Mouse (Mus musculus): Measurements from ENCODE around the gene Hist1h3a.
A peak's percentile ranks its signal among the peaks of the same experiment; 100 is the strongest.
"Not testable (repeated sequence)": the region's sequence is repeated elsewhere in the genome, so short reads cannot be mapped to it uniquely, and the experiment has no call there.

Gene Hist1h3a

GRCm38 (mm10) chr13:23761871-23762821 lies at the start of gene Hist1h3a:
Gene Hist1h3a (minus strand): TSS chr13:23762386.
- peak; percentile 39 to 50 for DNase-seq (ENCODE audit: low spot score in 2 of 2)

- no peak for DNase-seq (ENCODE audit: low spot score in 2 of 2)
Measured at GRCm38 (mm10) chr13:23806422-23807052, 44.4 kb upstream of the Hist1h3a start, which contains the start of gene Slc17a2. Gene Slc17a2 (plus strand): TSS chr13:23806993.

DNA sequence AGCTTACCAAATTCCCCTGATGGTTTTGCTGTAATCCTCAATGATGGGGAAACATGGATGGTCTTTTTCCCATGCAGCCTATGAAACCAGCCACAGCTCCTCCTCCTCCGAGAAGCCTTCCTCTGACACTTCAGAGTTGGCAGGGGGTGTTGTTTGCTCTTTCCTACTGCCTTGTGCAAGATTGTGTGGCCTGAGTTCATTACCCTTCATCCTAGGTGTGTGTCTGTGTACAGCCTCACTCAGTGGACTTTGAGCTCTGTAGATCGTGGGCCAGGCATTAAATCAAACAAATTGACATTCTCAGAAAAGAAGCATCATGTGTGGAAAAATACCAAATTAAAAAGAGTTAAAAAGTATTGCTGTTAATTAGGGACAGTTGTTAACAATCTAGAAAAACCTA lies 42.3 kb upstream of the Hist1h3a start:
- DNase-seq (ENCODE audit: low spot score in 2 of 2): no peak

DNA sequence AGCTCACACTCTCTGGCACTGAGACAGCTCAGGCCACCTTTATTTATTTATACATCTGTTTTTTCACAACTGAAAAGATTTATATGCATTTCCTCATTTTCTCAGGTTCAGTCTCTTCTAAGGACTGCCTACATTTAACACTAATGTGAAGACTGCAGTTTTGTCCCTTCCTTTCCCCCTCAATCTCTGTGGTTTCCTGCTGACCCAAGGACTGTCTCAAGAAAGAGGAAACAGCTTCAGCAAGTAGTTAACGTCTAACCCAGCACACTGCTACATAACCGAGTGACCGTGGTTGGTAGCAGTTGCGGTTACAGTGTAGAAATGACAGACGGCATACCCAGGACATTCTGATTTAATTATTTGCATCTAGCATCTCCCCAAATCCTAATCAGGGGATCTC lies 37.2 kb upstream of the Hist1h3a start:
- DNase-seq (ENCODE audit: low spot score in 2 of 2): no peak

- peak in 1 of 2 experiments; percentile 7 for DNase-seq (ENCODE audit: low spot score in 2 of 2)
Measured at GRCm38 (mm10) chr13:23792520-23792919, 30.3 kb upstream of the Hist1h3a start.

DNA sequence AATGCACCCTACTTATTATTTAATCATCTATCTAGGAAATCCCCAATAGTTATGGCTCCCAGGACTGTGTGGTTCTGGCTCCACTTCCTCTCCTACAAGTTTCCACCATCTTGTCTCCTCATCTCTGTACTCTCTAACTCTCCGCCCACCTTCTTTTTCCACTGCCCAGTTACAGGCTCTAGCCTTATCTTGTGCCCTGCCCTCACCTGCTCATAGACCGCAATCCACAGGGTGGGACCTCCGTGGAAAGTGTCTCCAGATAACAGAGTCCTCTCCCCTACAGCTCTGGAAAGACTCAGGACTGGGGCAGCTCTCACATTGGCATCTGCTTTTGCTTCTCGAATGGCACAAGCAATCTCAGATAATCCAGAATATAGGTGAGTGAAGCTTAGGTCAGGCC lies 16.8 kb upstream of the Hist1h3a start:
- no peak for DNase-seq (ENCODE audit: low spot score in 2 of 2)

- DNase-seq (ENCODE audit: low spot score in 2 of 2): no peak
Measured at GRCm38 (mm10) chr13:23778339-23778738, 16.2 kb upstream of the Hist1h3a start.

- peak; percentile 23 to 39 for DNase-seq (ENCODE audit: low spot score in 2 of 2)
Measured at GRCm38 (mm10) chr13:23772561-23773313, 10.6 kb upstream of the Hist1h3a start.

GRCm38 (mm10) chr13:23769613-23770012 lies 7.4 kb upstream of the Hist1h3a start, which contains the start of gene Trim38:
Gene Trim38 (plus strand): TSS chr13:23769913.
- DNase-seq (ENCODE audit: low spot score in 2 of 2): not testable (repeated sequence)

- DNase-seq (ENCODE audit: low spot score in 2 of 2): no peak
Measured at GRCm38 (mm10) chr13:23768834-23769397, 6.7 kb upstream of the Hist1h3a start.

- DNase-seq (ENCODE audit: low spot score in 2 of 2): no peak
Measured at GRCm38 (mm10) chr13:23766772-23767171, 4.6 kb upstream of the Hist1h3a start.

GRCm38 (mm10) chr13:23765172-23765513 lies 3.0 kb upstream of the Hist1h3a start:
- DNase-seq (ENCODE audit: low spot score in 2 of 2): no peak

DNA sequence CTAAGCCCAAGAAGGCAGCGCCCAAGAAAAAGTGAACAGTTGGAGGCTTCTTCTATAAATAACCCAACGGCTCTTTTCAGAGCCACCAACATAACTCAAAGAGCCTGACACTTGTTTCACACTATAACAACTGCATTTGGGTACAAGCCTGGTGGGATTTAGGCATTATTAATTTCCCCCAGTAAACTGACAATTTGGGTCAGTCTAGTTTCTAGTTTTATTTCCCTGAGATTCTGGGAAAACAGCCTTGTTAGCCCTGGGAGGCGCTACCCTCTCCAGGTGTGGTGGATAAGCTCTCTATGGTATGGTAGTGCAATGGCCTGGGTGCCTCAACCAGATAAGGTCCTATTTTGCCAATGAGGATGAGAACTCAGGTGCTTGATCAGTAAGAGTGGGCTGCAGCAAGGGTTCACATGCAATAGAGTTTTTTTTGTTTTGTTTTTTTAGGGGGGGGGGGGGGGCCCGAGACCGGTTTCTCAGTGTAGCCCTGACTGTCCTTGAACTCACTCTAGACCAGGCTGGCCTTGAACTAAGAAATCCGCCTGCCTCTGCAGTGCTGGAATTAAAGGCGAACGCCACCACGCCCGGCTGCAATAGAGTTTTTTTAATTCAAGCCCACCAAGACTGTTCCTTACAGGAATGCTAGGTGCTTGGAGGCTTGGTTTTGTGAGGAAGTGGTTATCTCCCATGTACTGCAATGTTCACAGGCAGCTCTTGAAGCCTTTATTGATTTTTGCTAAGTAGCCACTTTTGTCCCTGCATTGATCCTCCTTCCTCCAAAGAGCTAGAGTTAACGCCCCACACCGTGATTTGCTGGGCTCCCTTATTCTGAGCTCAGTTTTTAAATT lies 2.4 kb upstream of the Hist1h3a start:
- DNase-seq (ENCODE audit: low spot score in 2 of 2): no peak

DNA sequence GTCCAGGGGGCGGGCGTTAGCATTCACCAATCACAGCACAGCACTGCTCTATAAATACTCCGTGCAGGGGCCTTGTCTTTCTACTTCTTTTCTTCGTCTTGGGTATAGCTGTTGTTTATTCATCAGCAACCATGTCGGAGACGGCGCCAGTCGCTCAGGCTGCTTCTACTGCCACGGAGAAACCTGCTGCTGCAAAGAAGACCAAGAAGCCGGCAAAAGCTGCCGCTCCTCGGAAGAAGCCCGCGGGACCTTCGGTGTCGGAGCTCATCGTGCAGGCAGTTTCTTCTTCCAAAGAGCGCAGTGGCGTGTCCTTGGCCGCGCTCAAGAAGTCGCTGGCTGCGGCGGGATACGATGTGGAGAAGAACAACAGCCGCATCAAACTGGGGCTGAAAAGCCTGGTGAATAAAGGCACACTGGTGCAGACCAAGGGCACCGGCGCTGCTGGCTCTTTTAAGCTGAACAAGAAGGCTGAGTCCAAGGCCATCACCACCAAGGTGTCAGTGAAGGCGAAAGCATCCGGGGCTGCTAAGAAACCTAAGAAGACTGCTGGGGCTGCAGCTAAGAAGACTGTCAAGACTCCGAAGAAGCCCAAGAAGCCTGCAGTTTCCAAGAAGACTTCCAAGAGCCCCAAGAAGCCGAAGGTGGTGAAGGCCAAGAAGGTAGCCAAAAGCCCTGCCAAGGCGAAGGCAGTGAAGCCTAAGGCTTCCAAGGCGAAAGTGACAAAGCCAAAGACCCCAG lies 1.6 kb upstream of the Hist1h3a start, which contains the start of gene Hist1h1a:
Hist1h1a (plus strand) TSS at position 81 of the 738 bp plus-strand sequence.
- peak; percentile 77 for DNase-seq (ENCODE audit: low spot score in 2 of 2)

DNA sequence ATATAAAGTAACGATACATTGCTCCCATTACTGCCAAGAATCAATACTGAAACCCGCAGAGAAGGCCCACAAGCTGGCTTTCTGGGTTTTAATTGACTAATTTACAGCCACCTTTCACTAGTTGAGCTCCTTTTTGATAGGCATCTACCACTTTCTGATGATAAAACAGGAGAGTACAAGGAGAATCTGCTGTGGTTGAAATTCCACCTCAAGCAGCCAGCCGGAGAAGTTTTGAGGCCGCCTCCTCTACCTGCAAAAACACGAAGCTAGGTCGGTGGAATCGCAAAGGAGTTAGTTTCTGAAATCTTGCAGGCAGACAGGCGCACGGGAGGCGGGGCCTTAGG lies 1.0 kb upstream of the Hist1h3a start:
- DNase-seq (ENCODE audit: low spot score in 2 of 2): no peak

DNA sequence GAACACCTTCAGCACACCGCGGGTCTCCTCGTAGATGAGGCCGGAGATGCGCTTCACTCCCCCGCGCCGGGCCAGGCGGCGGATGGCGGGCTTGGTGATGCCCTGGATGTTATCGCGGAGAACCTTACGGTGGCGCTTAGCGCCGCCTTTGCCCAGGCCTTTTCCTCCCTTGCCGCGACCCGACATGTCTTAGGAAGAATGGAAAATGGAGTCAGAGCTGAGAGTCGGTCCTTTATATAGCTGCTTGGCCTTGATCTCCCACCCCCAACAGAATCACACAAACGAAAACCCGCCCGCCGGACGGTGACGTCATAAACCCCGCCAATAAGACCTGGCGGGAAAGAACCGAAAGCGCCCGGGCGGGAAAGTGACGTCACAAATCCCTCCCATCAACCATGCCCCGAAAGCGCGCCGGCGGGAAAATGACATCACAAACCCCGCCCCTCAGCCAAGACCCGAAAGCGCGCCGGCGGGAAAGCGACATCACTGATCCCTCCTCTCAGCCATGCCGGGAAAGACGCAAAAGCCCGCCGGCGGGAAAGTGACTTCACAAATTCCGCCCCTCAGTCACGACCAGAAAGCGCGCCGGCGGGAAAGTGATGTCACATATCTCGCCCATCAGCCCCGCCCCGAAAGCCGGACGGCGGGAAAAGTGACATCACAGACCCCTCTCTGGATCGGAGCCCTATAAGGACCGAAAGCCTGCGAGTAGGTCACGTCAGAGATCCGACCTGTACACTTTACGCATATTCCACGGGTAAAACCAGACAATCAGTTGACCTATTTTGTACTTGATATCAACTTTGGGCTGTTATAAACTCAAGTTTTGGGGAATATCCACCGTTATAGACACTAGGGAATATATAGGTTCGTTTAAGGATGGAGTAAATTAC lies 968 bp downstream of the Hist1h3a start, which contains the start of gene Hist1h4a:
Hist1h4a (minus strand) TSS at position 259 of the 893 bp plus-strand sequence.
- peak; percentile 98 for DNase-seq (ENCODE audit: low spot score in 2 of 2)

GRCm38 (mm10) chr13:23760240-23760971 lies 1.8 kb downstream of the Hist1h3a start:
- no peak for DNase-seq (ENCODE audit: low spot score in 2 of 2)

DNA sequence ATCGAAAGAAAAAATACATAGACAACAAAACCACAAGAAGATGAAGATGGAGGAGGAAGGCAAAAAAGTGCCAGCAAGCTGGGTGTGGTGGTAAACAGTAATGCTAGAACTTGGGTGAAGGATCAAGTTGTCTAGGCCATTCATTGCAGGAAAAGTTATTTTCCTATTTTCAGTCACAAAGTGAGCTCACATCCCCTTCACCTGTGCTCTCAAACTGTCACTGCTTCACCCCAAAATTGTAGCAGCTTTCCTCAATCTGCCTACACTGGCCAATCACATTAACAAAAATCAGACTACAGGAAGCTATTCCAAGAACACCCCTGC lies 2.3 kb downstream of the Hist1h3a start:
- no peak for DNase-seq (ENCODE audit: low spot score in 2 of 2)

All from right cerebral cortex, postnatal 36 days (tissue).